In genomic region chr13:112759364-112759763, GRCm38 (mm10) we compare ENCODE assay signal across 27 mouse cellular contexts. TPM values are rescaled to one million over a fixed set of nuclear protein-coding genes. Genes with fewer than 3 reads are reported as not detected.
DNase-seq lines count a peak whose midpoint lies in the region; ATAC-seq lines count a peak whose summit lies in the region.
"Had no signal": no experiment of that assay in that cellular context is flagged by ENCODE, and none has a peak within 500 bp of the region (broad histone marks: within the 10 kb centered on the region; RNA-seq: fewer than 3 reads in every experiment).

No protein-coding gene starts in this region.

- no peak overlapping the region for H3K4me3 ChIP-seq in heart, embryonic 13.5 days
- H3K4me3 ChIP-seq in limb, embryonic 11.5 days (ENCODE audit: low read depth, low read length), result no peak overlapping the region
- H3K4me3 ChIP-seq in intestine, embryonic 15.5 days (replicated peaks), result no peak overlapping the region
- H3K4me3 ChIP-seq: forebrain, embryonic 13.5 days; heart, embryonic 15.5 days; hindbrain, embryonic 13.5 days; kidney, embryonic 15.5 days; left cerebral cortex, adult 2 months; megakaryocyte, embryonic 14.5 days; midbrain, embryonic 13.5 days had no signal

- H3K9ac ChIP-seq in heart, embryonic 13.5 days, result no peak overlapping the region
- no peak overlapping the region for H3K9ac ChIP-seq in limb, embryonic 11.5 days (ENCODE audit: low read length)
- no peak overlapping the region for H3K9ac ChIP-seq in intestine, embryonic 15.5 days
- H3K9ac ChIP-seq: forebrain, embryonic 13.5 days; heart, embryonic 15.5 days; hindbrain, embryonic 13.5 days; kidney, embryonic 15.5 days; liver, embryonic 14.5 days; lung, embryonic 14.5 days; midbrain, embryonic 13.5 days had no signal

- H3K9me3 ChIP-seq in heart, embryonic 13.5 days, result no peaks in the 10 kb centered on the region
- no peaks in the 10 kb centered on the region for H3K9me3 ChIP-seq in limb, embryonic 11.5 days (ENCODE audit: control insufficient read depth, low read length)
- H3K9me3 ChIP-seq in intestine, embryonic 15.5 days, result no peaks in the 10 kb centered on the region
- H3K9me3 ChIP-seq: forebrain, embryonic 13.5 days; heart, embryonic 15.5 days; hindbrain, embryonic 13.5 days; kidney, embryonic 15.5 days; megakaryocyte, embryonic 14.5 days; midbrain, embryonic 13.5 days had no signal

- peak overlapping the region; percentile 65; the same call in 1 of the 2 replicates for H3K27ac ChIP-seq in heart, embryonic 13.5 days (replicated peaks)
- no peak overlapping the region for H3K27ac ChIP-seq in limb, embryonic 11.5 days (replicated peaks; ENCODE audit: low read depth, low read length)
- no peak overlapping the region for H3K27ac ChIP-seq in intestine, embryonic 15.5 days
- H3K27ac ChIP-seq: forebrain, embryonic 13.5 days; hindbrain, embryonic 13.5 days; kidney, embryonic 15.5 days; left cerebral cortex, adult 2 months; liver, embryonic 14.5 days; midbrain, embryonic 13.5 days had no signal

- no peaks in the 10 kb centered on the region for H3K36me3 ChIP-seq in heart, embryonic 13.5 days
- no peaks in the 10 kb centered on the region for H3K36me3 ChIP-seq in limb, embryonic 11.5 days (ENCODE audit: control insufficient read depth, insufficient read depth, low read length)
- no peaks in the 10 kb centered on the region for H3K36me3 ChIP-seq in intestine, embryonic 15.5 days
- H3K36me3 ChIP-seq: heart, embryonic 15.5 days; hindbrain, embryonic 13.5 days; kidney, embryonic 15.5 days; midbrain, embryonic 13.5 days had no signal

- DNase-seq in heart, adult 8-10 months (ENCODE audit: low spot score), result no peak
- peak; percentile 68 for DNase-seq in ES-CJ7 (ENCODE audit: low read depth, low spot score)
- DNase-seq in ZHBTc4 (ENCODE audit: low read depth, low spot score), result peak; percentile 53
- no peak for DNase-seq in limb, embryonic 11.5 days (ENCODE audit: low spot score)
- no peak for DNase-seq in layer of hippocampus, adult 8-10 months (ENCODE audit: low spot score in 2 of 2)
- no peak for DNase-seq in layer of hippocampus, adult 9-11 months
- DNase-seq: B cell, adult 2 months; cerebellum, adult 11 months; cerebellum, adult 9-11 months; heart, postnatal 36 days; kidney, postnatal 36 days; left cerebral cortex, postnatal 4 days; lung, embryonic 14.5 days; lung, postnatal 36 days; right cerebral cortex, postnatal 14 days had no signal

- H3K27me3 ChIP-seq in heart, embryonic 13.5 days (replicated peaks), result no peaks in the 10 kb centered on the region
- H3K27me3 ChIP-seq in limb, embryonic 11.5 days (ENCODE audit: control insufficient read depth, insufficient read depth, low read length), result no peaks in the 10 kb centered on the region
- H3K27me3 ChIP-seq in intestine, embryonic 15.5 days (replicated peaks), result no peaks in the 10 kb centered on the region
- H3K27me3 ChIP-seq: CH12.LX; forebrain, embryonic 13.5 days; heart, embryonic 15.5 days; hindbrain, embryonic 13.5 days; kidney, embryonic 15.5 days; midbrain, embryonic 13.5 days had no signal

- WGBS in heart, embryonic 13.5 days, result 69% methylated on average over 9 of the region's 9 CpGs
- WGBS in limb, embryonic 11.5 days, result 61% methylated on average over 9 of the region's 9 CpGs
- WGBS in intestine, embryonic 15.5 days, result 56% methylated on average over 9 of the region's 9 CpGs

- ATAC-seq in heart, embryonic 13.5 days (ENCODE audit: extremely low read depth, insufficient number of reproducible peaks, low FRiP score, low TSS enrichment), result no peak
- ATAC-seq in limb, embryonic 11.5 days (ENCODE audit: insufficient number of reproducible peaks, low FRiP score, low TSS enrichment, low read depth), result peak; percentile 52; the same call in 1 of the 2 replicates
- ATAC-seq in intestine, embryonic 15.5 days, result no peak
- ATAC-seq: forebrain, embryonic 13.5 days; inflammation-experienced regulatory T-cells, adult 6 months; midbrain, embryonic 13.5 days had no signal

- H3K4me2 ChIP-seq in heart, embryonic 13.5 days, result no peak overlapping the region
- H3K4me2 ChIP-seq in limb, embryonic 11.5 days (ENCODE audit: low read depth, severe bottlenecking), result no peak overlapping the region
- no peak overlapping the region for H3K4me2 ChIP-seq in intestine, embryonic 15.5 days (replicated peaks)
- H3K4me2 ChIP-seq: forebrain, embryonic 13.5 days; heart, embryonic 15.5 days; hindbrain, embryonic 13.5 days; kidney, embryonic 15.5 days; lung, embryonic 14.5 days; midbrain, embryonic 13.5 days had no signal

- peaks cover 78% of the 10 kb centered on the region for H3K4me1 ChIP-seq in heart, embryonic 13.5 days
- peaks cover 11% of the 10 kb centered on the region for H3K4me1 ChIP-seq in limb, embryonic 11.5 days (ENCODE audit: control insufficient read depth, insufficient read depth, low read length)
- H3K4me1 ChIP-seq in intestine, embryonic 15.5 days (replicated peaks), result peaks cover 22% of the 10 kb centered on the region
- H3K4me1 ChIP-seq: forebrain, embryonic 13.5 days; megakaryocyte, embryonic 14.5 days; midbrain, embryonic 13.5 days had no signal

RNA-seq across cellular contexts. Expression of gene Plpp1, which starts 41.2 kb away (rescaled TPM):
- 49.9 and 54.1 TPM in 2 replicates for polyA plus RNA-seq in heart, embryonic 13.5 days (2015; fragmentation: Nextera tagmentation; extraction: Ambion mirVana)
- 10 to 100 TPM; 36.4 to 44.4 (median 39.3) TPM for total RNA-seq in heart, adult 8-10 months (2022)
- 21.7 and 22.4 TPM in 2 replicates for polyA plus RNA-seq in limb, embryonic 11.5 days (2014; fragmentation: Nextera tagmentation; extraction: Ambion mirVana)
- total RNA-seq in layer of hippocampus, adult 8-10 months (2022), result 10 to 100 TPM; 26.0 to 29.0 (median 28.6) TPM
- 83.2 and 84.5 TPM in 2 replicates for polyA plus RNA-seq in intestine, embryonic 15.5 days (2015; fragmentation: Nextera tagmentation; extraction: Ambion mirVana)

Comparison
In these comparisons a context has a peak if more than half of its experiments do, and no peak if none do; other contexts are left out.
1. DNase-seq: peak in ES-CJ7 (single experiment) and ZHBTc4 (single experiment); none in heart, adult 8-10 months (single experiment), limb, embryonic 11.5 days (single experiment), layer of hippocampus, adult 8-10 months (0 of 2) and layer of hippocampus, adult 9-11 months (single experiment).